Comparison of ENCODE assay signal across 8 mouse cellular contexts in the genomic region with DNA sequence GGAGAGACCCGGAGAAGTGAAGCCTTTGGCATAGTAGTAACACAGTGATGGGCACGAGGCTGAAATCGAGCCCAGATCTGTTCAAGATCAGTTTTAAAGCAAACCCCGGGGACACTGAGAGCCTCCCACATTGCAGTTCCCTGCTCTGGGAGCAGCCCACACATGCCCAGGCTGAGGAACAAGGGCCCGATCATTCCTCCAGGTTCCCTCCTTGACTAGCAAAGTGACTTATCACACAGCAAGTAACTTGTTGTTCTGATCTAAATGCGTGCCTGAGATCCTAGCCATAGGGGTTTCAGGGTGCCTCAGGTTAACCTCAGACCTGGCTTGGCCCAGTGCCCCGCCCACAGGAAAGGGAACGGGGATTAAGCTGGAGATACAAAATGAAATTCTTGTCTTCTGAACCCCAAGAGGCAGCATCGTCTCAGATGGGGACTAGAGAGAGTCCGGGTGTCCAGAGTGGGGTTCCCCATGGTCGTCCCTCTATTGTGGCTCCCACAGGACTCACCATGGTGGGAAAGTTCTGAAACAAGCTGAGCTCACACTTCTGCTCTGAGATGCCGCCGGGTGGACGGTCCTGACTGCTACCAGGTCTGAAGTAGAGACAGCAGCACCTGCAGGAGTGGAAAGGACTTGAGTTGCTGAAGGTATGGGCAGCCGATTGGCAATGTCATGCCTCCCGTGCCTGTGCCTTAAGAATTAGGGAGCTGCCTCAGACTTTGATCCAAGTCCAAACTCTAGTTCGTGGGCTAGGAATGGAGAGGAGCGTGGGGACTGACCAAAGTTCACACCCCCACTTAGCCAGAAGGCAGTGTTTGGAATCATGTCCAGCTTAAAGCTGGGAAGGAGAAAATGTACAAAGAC. TPM values are rescaled to one million over a fixed set of nuclear protein-coding genes. Genes with fewer than 3 reads are reported as not detected.
DNase-seq lines count a peak whose midpoint lies in the region; ATAC-seq and TF ChIP-seq lines count a peak whose summit lies in the region.

No protein-coding gene starts in this region.

- H3K36me3 ChIP-seq in hindbrain, embryonic 12.5 days, result peaks cover 16% of the 10 kb centered on the region
- H3K36me3 ChIP-seq in hindbrain, embryonic 11.5 days (ENCODE audit: control insufficient read depth, insufficient read depth, low read length), result 0 out of 2 replicates have a peak, but pooled peaks cover 4% of the 10 kb centered on the region
- peaks cover 15% of the 10 kb centered on the region for H3K36me3 ChIP-seq in liver, embryonic 14.5 days (replicated peaks; ENCODE audit: control insufficient read depth, insufficient read depth, low read depth)

- peaks cover 30% of the 10 kb centered on the region for H3K4me1 ChIP-seq in hindbrain, embryonic 12.5 days
- H3K4me1 ChIP-seq in hindbrain, embryonic 11.5 days (replicated peaks; ENCODE audit: control insufficient read depth, insufficient read depth, low read length), result no peaks in the 10 kb centered on the region
- H3K4me1 ChIP-seq in liver, embryonic 14.5 days (replicated peaks; ENCODE audit: control insufficient read depth in 2 of 2, insufficient read depth in 2 of 2, low read length in 1 of 2), result peaks cover 4 to 33% of the 10 kb centered on the region in 2 experiments

- H3K4me3 ChIP-seq in hindbrain, embryonic 12.5 days, result no peak overlapping the region
- no peak overlapping the region for H3K4me3 ChIP-seq in hindbrain, embryonic 11.5 days (ENCODE audit: low read depth, low read length)
- H3K4me3 ChIP-seq in liver, embryonic 14.5 days (ENCODE audit: insufficient read depth in 1 of 2, low read depth in 2 of 2, low read length in 2 of 2), result no peak overlapping the region; a peak in 1 of 4 replicates

- ATAC-seq in hindbrain, embryonic 12.5 days (ENCODE audit: low FRiP score), result no peak
- no peak for ATAC-seq in hindbrain, embryonic 11.5 days (ENCODE audit: low FRiP score)
- ATAC-seq in liver, embryonic 14.5 days (ENCODE audit: insufficient read depth), result no peak

- no peaks in the 10 kb centered on the region for H3K27me3 ChIP-seq in hindbrain, embryonic 12.5 days
- no peaks in the 10 kb centered on the region for H3K27me3 ChIP-seq in hindbrain, embryonic 11.5 days (ENCODE audit: control insufficient read depth, insufficient read depth, low read length)
- no peaks in the 10 kb centered on the region for H3K27me3 ChIP-seq in liver, embryonic 14.5 days (ENCODE audit: control insufficient read depth, insufficient read depth, low read length)

- H3K9me3 ChIP-seq in hindbrain, embryonic 12.5 days (replicated peaks), result no peaks in the 10 kb centered on the region
- no peaks in the 10 kb centered on the region for H3K9me3 ChIP-seq in hindbrain, embryonic 11.5 days (ENCODE audit: control insufficient read depth, low read length)
- no peaks in the 10 kb centered on the region for H3K9me3 ChIP-seq in liver, embryonic 14.5 days (ENCODE audit: control insufficient read depth, low read length)

- 85% methylated on average over 18 of the region's 18 CpGs for WGBS in hindbrain, embryonic 12.5 days
- 90% methylated on average over 18 of the region's 18 CpGs for WGBS in hindbrain, embryonic 11.5 days
- 65% methylated on average over 18 of the region's 18 CpGs for WGBS in liver, embryonic 14.5 days (ENCODE audit: insufficient replicate concordance)

- TF ChIP-seq CTCF in liver, embryonic 14.5 days (IDR thresholded peaks at IDR 0.05; ENCODE audit: low read depth), result no peak

- H3K9ac ChIP-seq in hindbrain, embryonic 12.5 days, result peak overlapping the region; percentile 90
- H3K9ac ChIP-seq in hindbrain, embryonic 11.5 days (ENCODE audit: low read depth, low read length), result no peak overlapping the region
- H3K9ac ChIP-seq in liver, embryonic 14.5 days (replicated peaks), result no peak overlapping the region; the same call in 1 of the 2 replicates

- DNase-seq in hindbrain, embryonic 11.5 days (ENCODE audit: low spot score), result no peak
- peak; percentile 19 for DNase-seq in cerebellum, adult 8-10 months
- peak; percentile 41 for DNase-seq in induced T-regulatory cell, adult 2 months (ENCODE audit: low read depth)
- no peak for DNase-seq in liver, embryonic 14.5 days (ENCODE audit: low read depth in 3 of 3, low spot score in 3 of 3)
- DNase-seq in spleen, adult 12 weeks (ENCODE audit: low spot score), result no peak
- DNase-seq in left cerebral cortex, postnatal 25 days (ENCODE audit: low spot score in 2 of 2), result no peak
- DNase-seq in embryo, embryonic 10.5 days (ENCODE audit: low spot score), result no peak

- intact Hi-C loops in left cerebral cortex, postnatal 25 days (cut with DNase I), result no loop called here

- no peak overlapping the region; the same call in 1 of the 2 replicates for H3K27ac ChIP-seq in hindbrain, embryonic 12.5 days
- no peak overlapping the region for H3K27ac ChIP-seq in hindbrain, embryonic 11.5 days (ENCODE audit: low read depth, low read length)
- peak overlapping the region; percentile 80; the same call in 1 of the 2 replicates for H3K27ac ChIP-seq in liver, embryonic 14.5 days

- no peak for TF ChIP-seq EP300 in liver, embryonic 14.5 days (IDR thresholded peaks at IDR 0.05; ENCODE audit: low read depth)

- peak overlapping the region; percentile 62; the same call in 1 of the 2 replicates for H3K4me2 ChIP-seq in hindbrain, embryonic 12.5 days (replicated peaks)
- H3K4me2 ChIP-seq in hindbrain, embryonic 11.5 days (replicated peaks; ENCODE audit: low read depth, low read length), result no peak overlapping the region
- peak overlapping the region; percentile 85 for H3K4me2 ChIP-seq in liver, embryonic 14.5 days (ENCODE audit: low read depth)

RNA-seq across cellular contexts. Expression of a gene that starts 1.2 kb away (rescaled TPM):
- 395 and 396 TPM in 2 replicates for polyA plus RNA-seq in hindbrain, embryonic 12.5 days (2016; fragmentation: Nextera tagmentation; extraction: Ambion mirVana)
- polyA plus RNA-seq in hindbrain, embryonic 11.5 days (2014; fragmentation: Nextera tagmentation; extraction: Ambion mirVana), result 303 and 389 TPM in 2 replicates
- 66.8 and 91.2 TPM in 2 replicates for polyA plus RNA-seq in liver, embryonic 14.5 days (2012; rRNA removed)
- 133 and 147 TPM in 2 replicates for polyA plus RNA-seq in liver, embryonic 14.5 days (2014; fragmentation: Nextera tagmentation; extraction: Ambion mirVana)
- total RNA-seq in left cerebral cortex, postnatal 25 days (2021), result 100 to 1,000 TPM; 193 to 194 TPM

RNA-seq across cellular contexts. Expression of a gene that starts 1.6 kb away (rescaled TPM):
- polyA plus RNA-seq in hindbrain, embryonic 12.5 days (2016; fragmentation: Nextera tagmentation; extraction: Ambion mirVana), result 21.3 and 23.9 TPM in 2 replicates
- 20.3 and 23.0 TPM in 2 replicates for polyA plus RNA-seq in hindbrain, embryonic 11.5 days (2014; fragmentation: Nextera tagmentation; extraction: Ambion mirVana)
- polyA plus RNA-seq in liver, embryonic 14.5 days (2012; rRNA removed), result 11.7 and 13.9 TPM in 2 replicates
- 15.1 and 15.6 TPM in 2 replicates for polyA plus RNA-seq in liver, embryonic 14.5 days (2014; fragmentation: Nextera tagmentation; extraction: Ambion mirVana)
- total RNA-seq in left cerebral cortex, postnatal 25 days (2021), result 10 to 100 TPM; 20.4 to 21.3 TPM

RNA-seq across cellular contexts. Expression of a gene that starts 26.7 kb away (rescaled TPM):
- 43.8 and 52.4 TPM in 2 replicates for polyA plus RNA-seq in hindbrain, embryonic 12.5 days (2016; fragmentation: Nextera tagmentation; extraction: Ambion mirVana)
- 58.7 and 62.3 TPM in 2 replicates for polyA plus RNA-seq in hindbrain, embryonic 11.5 days (2014; fragmentation: Nextera tagmentation; extraction: Ambion mirVana)
- polyA plus RNA-seq in liver, embryonic 14.5 days (2012; rRNA removed), result 7.5 and 8.3 TPM in 2 replicates
- polyA plus RNA-seq in liver, embryonic 14.5 days (2014; fragmentation: Nextera tagmentation; extraction: Ambion mirVana), result 11.5 and 12.6 TPM in 2 replicates
- total RNA-seq in left cerebral cortex, postnatal 25 days (2021), result 10 to 100 TPM; 12.4 to 13.6 TPM

RNA-seq across cellular contexts. Expression of a gene that starts 26.9 kb away (rescaled TPM):
- 15.8 and 16.3 TPM in 2 replicates for polyA plus RNA-seq in hindbrain, embryonic 12.5 days (2016; fragmentation: Nextera tagmentation; extraction: Ambion mirVana)
- polyA plus RNA-seq in hindbrain, embryonic 11.5 days (2014; fragmentation: Nextera tagmentation; extraction: Ambion mirVana), result 12.5 and 17.0 TPM in 2 replicates
- polyA plus RNA-seq in liver, embryonic 14.5 days (2012; rRNA removed), result 9.5 and 11.8 TPM in 2 replicates
- polyA plus RNA-seq in liver, embryonic 14.5 days (2014; fragmentation: Nextera tagmentation; extraction: Ambion mirVana), result 11.0 and 12.9 TPM in 2 replicates
- total RNA-seq in left cerebral cortex, postnatal 25 days (2021), result 10 to 100 TPM; 12.2 to 13.9 TPM

RNA-seq across cellular contexts. Expression of a gene that starts 30.1 kb away (rescaled TPM):
- polyA plus RNA-seq in hindbrain, embryonic 12.5 days (2016; fragmentation: Nextera tagmentation; extraction: Ambion mirVana), result 0.48 and 0.74 TPM in 2 replicates
- 0.25 and 0.86 TPM in 2 replicates for polyA plus RNA-seq in hindbrain, embryonic 11.5 days (2014; fragmentation: Nextera tagmentation; extraction: Ambion mirVana)
- 6.7 and 8.5 TPM in 2 replicates for polyA plus RNA-seq in liver, embryonic 14.5 days (2012; rRNA removed)
- polyA plus RNA-seq in liver, embryonic 14.5 days (2014; fragmentation: Nextera tagmentation; extraction: Ambion mirVana), result 5.4 and 7.4 TPM in 2 replicates
- under 1 TPM; 0.18 to 0.50 TPM for total RNA-seq in left cerebral cortex, postnatal 25 days (2021)

Comparison
In these comparisons a context has a peak if more than half of its experiments do, and no peak if none do; other contexts are left out.
1. DNase-seq: peak in cerebellum, adult 8-10 months (single experiment) and induced T-regulatory cell, adult 2 months (single experiment); none in hindbrain, embryonic 11.5 days (single experiment), liver, embryonic 14.5 days (0 of 3), spleen, adult 12 weeks (single experiment), left cerebral cortex, postnatal 25 days (0 of 2) and embryo, embryonic 10.5 days (single experiment).